Mouse (Mus musculus) adrenal gland, postnatal 10 days (tissue): Measurements from ENCODE around the gene Vgll4. TPM values are rescaled to one million over a fixed set of nuclear protein-coding genes. Genes with fewer than 3 reads are reported as not detected.

Experiments
- DNase-seq: peaks from one replicate; pipeline ENCODE4 v3.0.0; 2021; ENCODE audit warnings: mixed read lengths
- long read RNA-seq, 2 experiments: library from polyadenylated mRNA; stranded (forward); transcript quantifications; one replicate each; pipeline ENCODE4 v2.0.0; 2021
- total RNA-seq, 2 experiments: library from RNA; stranded (reverse); gene quantifications; 2 replicates each; pipeline ENCODE4 v1.2.3; 2021

The Vgll4 gene
- 10 to 100 TPM; 82.4 to 93.1 TPM for total RNA-seq
- long read RNA-seq, experiment 1, transcript Vgll4-201 (5 exons, 2,028 nt) = major isoform, 52 of 78 reads
- long read RNA-seq, experiment 1, partial matches to known transcripts = 8 of 78 reads
- long read RNA-seq, experiment 1, other reads (novel, unspliced or antisense) = 12 of 78 reads
- long read RNA-seq, experiment 2, partial matches to known transcripts = 0 of 5 reads
- long read RNA-seq, experiment 2, other reads (novel, unspliced or antisense) = 2 of 5 reads

- peak; percentile 78 for DNase-seq
Observed at GRCm38 (mm10) chr6:114969213-114970120, at the start of gene Vgll4. Vgll4 (minus strand) TSS chr6:114969994.

- DNase-seq = no peak
Observed at GRCm38 (mm10) chr6:115015461-115015860, 45.7 kb upstream of the Vgll4 start.

- DNase-seq = no peak
Observed at GRCm38 (mm10) chr6:115013574-115013973, 43.8 kb upstream of the Vgll4 start.

GRCm38 (mm10) chr6:115011792-115012191 lies 42.0 kb upstream of the Vgll4 start:
- DNase-seq = no peak

- DNase-seq = no peak
Observed at GRCm38 (mm10) chr6:115010815-115011214, 41.0 kb upstream of the Vgll4 start.

- no peak for DNase-seq
Observed at GRCm38 (mm10) chr6:115010304-115010703, 40.5 kb upstream of the Vgll4 start.

- peak; percentile 88 for DNase-seq
Observed at GRCm38 (mm10) chr6:115007728-115008127, 37.9 kb upstream of the Vgll4 start.

GRCm38 (mm10) chr6:115006948-115007347 lies 37.2 kb upstream of the Vgll4 start:
- DNase-seq = no peak

- no peak for DNase-seq
Observed at GRCm38 (mm10) chr6:115006065-115006464, 36.3 kb upstream of the Vgll4 start.

GRCm38 (mm10) chr6:115005351-115005890 lies 35.6 kb upstream of the Vgll4 start:
- DNase-seq = no peak

GRCm38 (mm10) chr6:115004636-115005035 lies 34.8 kb upstream of the Vgll4 start:
- no peak for DNase-seq

- no peak for DNase-seq
Observed at GRCm38 (mm10) chr6:114998374-114999031, 28.7 kb upstream of the Vgll4 start.

GRCm38 (mm10) chr6:114997471-114997870 lies 27.7 kb upstream of the Vgll4 start:
- DNase-seq = no peak

- no peak for DNase-seq
Observed at GRCm38 (mm10) chr6:114996910-114997309, 27.1 kb upstream of the Vgll4 start.

- DNase-seq = no peak
Observed at GRCm38 (mm10) chr6:114994079-114994478, 24.3 kb upstream of the Vgll4 start.

- no peak for DNase-seq
Observed at GRCm38 (mm10) chr6:114993659-114994058, 23.9 kb upstream of the Vgll4 start.

- DNase-seq = no peak
Observed at GRCm38 (mm10) chr6:114991909-114992308, 22.1 kb upstream of the Vgll4 start.

GRCm38 (mm10) chr6:114988619-114988980 lies 18.8 kb upstream of the Vgll4 start:
- DNase-seq = peak; percentile 18

GRCm38 (mm10) chr6:114987966-114988618 lies 18.3 kb upstream of the Vgll4 start:
- DNase-seq = no peak

GRCm38 (mm10) chr6:114982671-114983070 lies 12.9 kb upstream of the Vgll4 start:
- no peak for DNase-seq

- DNase-seq = no peak
Observed at GRCm38 (mm10) chr6:114979715-114980114, 9.9 kb upstream of the Vgll4 start.

GRCm38 (mm10) chr6:114976915-114977419 lies 7.2 kb upstream of the Vgll4 start:
- peak; percentile 62 for DNase-seq
